Mouse (Mus musculus) MEL (cell line): ENCODE measurements around the gene Immp2l. TPM values are rescaled to one million over a fixed set of nuclear protein-coding genes. Genes with fewer than 3 reads are reported as not detected.

Source experiments
- DNase-seq: peaks from one replicate; pipeline ENCODE4 v3.0.0; 2011; ENCODE audit warnings: low read depth, low spot score
- H3K27ac ChIP-seq: 2 replicates; pipeline ENCODE4 v1.5.1; 2012; ENCODE audit warnings: low read depth, mild to moderate bottlenecking, control low read depth, low read length, moderate library complexity; ENCODE audit not compliant: control insufficient read depth
- H3K27me3 ChIP-seq, 2 experiments: fragments of 150-350 bp in 1 of 2; sonication (generic) in 1 of 2; 2 replicates each; pipeline ENCODE4 v1.6.1; 2012; ENCODE audit warnings: low read length in 2 of 2, mild to moderate bottlenecking in 2 of 2, improper control_type of control experiment in 1 of 2, moderate library complexity in 1 of 2; ENCODE audit not compliant: insufficient read depth in 2 of 2, control insufficient read depth in 1 of 2
- H3K36me3 ChIP-seq, 2 experiments: 2 replicates each; pipeline ENCODE4 v1.6.1; 2012 to 2014; ENCODE audit warnings: low read length in 2 of 2, improper control_type of control experiment in 1 of 2, inconsistent platforms in 1 of 2, mild to moderate bottlenecking in 1 of 2; ENCODE audit not compliant: insufficient read depth in 2 of 2, control insufficient read depth in 1 of 2
- H3K4me1 ChIP-seq, 2 experiments: fragments of 150-350 bp in 1 of 2; sonication (generic) in 1 of 2; 2 replicates each; pipeline ENCODE4 v1.6.1; 2012; ENCODE audit warnings: low read length in 2 of 2, improper control_type of control experiment in 1 of 2, mild to moderate bottlenecking in 1 of 2; ENCODE audit not compliant: insufficient read depth in 2 of 2, control insufficient read depth in 1 of 2
- H3K4me3 ChIP-seq, 2 experiments: fragments of 150-350 bp in 1 of 2; sonication (generic) in 1 of 2; 2 replicates each; pipeline ENCODE4 v1.5.1; 2012; ENCODE audit warnings: low read depth in 2 of 2, low read length in 2 of 2, mild to moderate bottlenecking in 2 of 2, moderate library complexity in 2 of 2, control low read depth in 1 of 2, improper control_type of control experiment in 1 of 2; ENCODE audit not compliant: control insufficient read depth in 1 of 2, insufficient read depth in 1 of 2
- H3K79me2 ChIP-seq: 2 replicates; pipeline ENCODE4 v1.6.1; 2012; ENCODE audit warnings: mild to moderate bottlenecking, low read length, moderate library complexity; ENCODE audit not compliant: control insufficient read depth, poor library complexity, insufficient read depth
- H3K9ac ChIP-seq: 2 replicates; pipeline ENCODE4 v1.6.1; 2012; ENCODE audit warnings: low read depth, mild to moderate bottlenecking, control low read depth, low read length, moderate library complexity; ENCODE audit not compliant: control insufficient read depth, poor library complexity, severe bottlenecking
- H3K9me3 ChIP-seq: fragments of 150-350 bp; sonication (generic); replicated peaks from 2 replicates; pipeline ENCODE4 v1.6.1; 2012; ENCODE audit warnings: mild to moderate bottlenecking, low read length, improper control_type of control experiment, moderate library complexity; ENCODE audit not compliant: insufficient read depth
- CHD2 ChIP-seq: IDR thresholded peaks from 2 replicates; pipeline ENCODE4 v1.6.1; 2011; ENCODE audit warnings: low read length, improper control_type of control experiment
- GABPA ChIP-seq: IDR thresholded peaks from 2 replicates; pipeline ENCODE4 v1.6.1; 2012; ENCODE audit warnings: low read depth, mild to moderate bottlenecking, inconsistent platforms, low read length, improper control_type of control experiment, moderate library complexity
- GATA1 ChIP-seq: IDR thresholded peaks from 2 replicates; pipeline ENCODE4 v1.6.1; 2011; ENCODE audit warnings: low read depth, low read length, improper control_type of control experiment
- JUND ChIP-seq: IDR thresholded peaks from 2 replicates; pipeline ENCODE4 v1.6.1; 2011; ENCODE audit warnings: low read depth, mild to moderate bottlenecking, improper control_type of control experiment, low read length
- KAT2A ChIP-seq: conservative IDR thresholded peaks from 2 replicates; pipeline ENCODE4 v1.6.1; 2012; ENCODE audit warnings: low read depth, low read length, improper control_type of control experiment, inconsistent platforms
- MYC ChIP-seq: IDR thresholded peaks from 2 replicates; pipeline ENCODE4 v1.6.1; 2011; ENCODE audit warnings: low read depth, mild to moderate bottlenecking, low read length, improper control_type of control experiment, moderate library complexity
- NELFE ChIP-seq: IDR thresholded peaks from 2 replicates; pipeline ENCODE4 v1.6.1; 2011; ENCODE audit warnings: low read depth, low read length, improper control_type of control experiment
- NRF1 ChIP-seq: IDR thresholded peaks from 2 replicates; pipeline ENCODE4 v1.6.1; 2014; ENCODE audit warnings: low read depth, mild to moderate bottlenecking, inconsistent platforms, low read length, improper control_type of control experiment, moderate library complexity; ENCODE audit not compliant: poor library complexity, insufficient read depth, severe bottlenecking
- POLR2A ChIP-seq, 2 experiments: IDR thresholded peaks; 2 replicates each; pipeline ENCODE4 v1.6.1; 2011 to 2012; ENCODE audit warnings: low read length in 2 of 2, mild to moderate bottlenecking in 2 of 2, control low read depth in 1 of 2, improper control_type of control experiment in 1 of 2, low read depth in 1 of 2, moderate library complexity in 1 of 2; ENCODE audit not compliant: control insufficient read depth in 1 of 2, insufficient read depth in 1 of 2, poor library complexity in 1 of 2
- POLR2AphosphoS5 ChIP-seq: IDR thresholded peaks from 2 replicates; pipeline ENCODE4 v1.6.1; 2012; ENCODE audit warnings: low read depth, borderline replicate concordance, mild to moderate bottlenecking, inconsistent platforms, low read length, moderate library complexity, mixed read lengths
- SIN3A ChIP-seq: IDR thresholded peaks from 2 replicates; pipeline ENCODE4 v1.6.1; 2012; ENCODE audit warnings: low read length, improper control_type of control experiment, inconsistent platforms
- TBP ChIP-seq: IDR thresholded peaks from 2 replicates; pipeline ENCODE4 v1.8.0; 2011; ENCODE audit warnings: low read depth, low read length, improper control_type of control experiment
- UBTF ChIP-seq: IDR thresholded peaks from 2 replicates; pipeline ENCODE4 v1.6.1; 2012; ENCODE audit warnings: low read depth, mild to moderate bottlenecking, inconsistent platforms, low read length, improper control_type of control experiment, moderate library complexity, borderline replicate concordance; ENCODE audit not compliant: insufficient read depth
- USF2 ChIP-seq, 2 experiments: IDR thresholded peaks; 2 replicates each; pipeline ENCODE4 v1.6.1; 2011 to 2012; ENCODE audit warnings: improper control_type of control experiment in 2 of 2, low read length in 2 of 2, borderline replicate concordance in 1 of 2, inconsistent platforms in 1 of 2, low read depth in 1 of 2, mild to moderate bottlenecking in 1 of 2; ENCODE audit not compliant: insufficient read depth in 1 of 2
- ZKSCAN1 ChIP-seq: IDR thresholded peaks from 2 replicates; pipeline ENCODE4 v1.6.1; 2012; ENCODE audit warnings: low read depth, mild to moderate bottlenecking, inconsistent platforms, low read length, improper control_type of control experiment, moderate library complexity
- ZNF384 ChIP-seq: IDR thresholded peaks from 2 replicates; pipeline ENCODE4 v1.6.1; 2012; ENCODE audit warnings: low read depth, mild to moderate bottlenecking, inconsistent platforms, low read length, improper control_type of control experiment
- polyA plus RNA-seq, 2 experiments: library from polyadenylated mRNA; stranded (reverse) in 1 of 2; unstranded in 1 of 2; fragments of >175 nt in 1 of 2; fragments of >200 nt in 1 of 2; gene quantifications; 2 replicates each; pipeline versions ENCODE4 v1.2.1 to v1.2.4; 2012; ENCODE audit warnings: low replicate concordance in 2 of 2, low read depth in 1 of 2; ENCODE audit not compliant: insufficient read length in 2 of 2, insufficient read depth in 1 of 2, missing spikeins in 1 of 2
- total RNA-seq: library from RNA; depleted of rRNA; stranded (reverse); fragments of 300-350 nt; gene quantifications from 2 replicates; pipeline ENCODE4 v1.2.3, GENCODE M21; 2012

Gene Immp2l
- total and polyA plus RNA-seq, 3 experiments, result 4.0 to 5.0 TPM; not detected in 1

- TF ChIP-seq UBTF (no peak), SIN3A (no peak), TBP (no peak)
- Histone ChIP-seq H3K4me1 (no peaks in the 10 kb centered on the region; a peak in 1 of 4 replicates), H3K4me3 (no peak overlapping the region), H3K79me2 (no peaks in the 10 kb centered on the region), H3K9me3 (no peaks in the 10 kb centered on the region), H3K9ac (no peak overlapping the region), H3K36me3 (peaks cover 0 to 3% of the 10 kb centered on the region in 2 experiments; a peak in 1 of 4 replicates), H3K27me3 (no peaks in the 10 kb centered on the region), H3K27ac (no peak overlapping the region)
- no peak for DNase-seq
Measured at GRCm38 (mm10) chr12:41949409-41949808, 925.5 kb downstream of the Immp2l start.

- no peaks in the 10 kb centered on the region for H3K9me3 ChIP-seq
- no peak for TF ChIP-seq NELFE
- no peak for TF ChIP-seq POLR2AphosphoS5
- no peak for TF ChIP-seq GATA1
- TF ChIP-seq JUND, result no peak
- no peak for TF ChIP-seq MYC
- TF ChIP-seq ZKSCAN1, result no peak
- TF ChIP-seq POLR2A (IDR thresholded peaks at IDR 0.05; ENCODE audit: control insufficient read depth in 1 of 2, insufficient read depth in 1 of 2, low read depth in 1 of 2, low read length in 2 of 2, poor library complexity in 1 of 2), result no peak
- no peak for TF ChIP-seq TBP
- no peak for TF ChIP-seq USF2 (IDR thresholded peaks at IDR 0.05; ENCODE audit: borderline replicate concordance in 1 of 2, insufficient read depth in 1 of 2, low read depth in 1 of 2, low read length in 2 of 2)
- TF ChIP-seq ZNF384, result no peak
- no peak for TF ChIP-seq CHD2
- no peak for TF ChIP-seq NRF1
- no peak for TF ChIP-seq GABPA
- no peak for TF ChIP-seq KAT2A
- H3K27ac ChIP-seq, result no peak overlapping the region
- no peaks in the 10 kb centered on the region; a peak in 1 of 4 replicates for H3K4me1 ChIP-seq
- no peaks in the 10 kb centered on the region for H3K27me3 ChIP-seq
- no peak overlapping the region for H3K4me3 ChIP-seq
- peak; percentile 16 for DNase-seq
- H3K9ac ChIP-seq, result no peak overlapping the region
- H3K79me2 ChIP-seq, result no peaks in the 10 kb centered on the region
- peaks cover 0 to 3% of the 10 kb centered on the region in 2 experiments; a peak in 1 of 4 replicates for H3K36me3 ChIP-seq
Measured at GRCm38 (mm10) chr12:41949841-41950241, 926.0 kb downstream of the Immp2l start.
